Mouse (Mus musculus) MEL (cell line): ENCODE results near the gene Ambra1.

Source experiments
- EP300 ChIP-seq, 2 experiments: IDR thresholded peaks; 2 replicates each; pipeline ENCODE4 v1.6.1; 2011; ENCODE audit warnings: improper control_type of control experiment in 2 of 2, low read length in 2 of 2, low read depth in 1 of 2, mild to moderate bottlenecking in 1 of 2
- GATA1 ChIP-seq: IDR thresholded peaks from 2 replicates; pipeline ENCODE4 v1.6.1; 2011; ENCODE audit warnings: low read depth, low read length, improper control_type of control experiment
- NRF1 ChIP-seq: IDR thresholded peaks from 2 replicates; pipeline ENCODE4 v1.6.1; 2014; ENCODE audit warnings: low read depth, mild to moderate bottlenecking, inconsistent platforms, low read length, improper control_type of control experiment, moderate library complexity; ENCODE audit not compliant: poor library complexity, insufficient read depth, severe bottlenecking
- POLR2A ChIP-seq, 2 experiments: IDR thresholded peaks; 2 replicates each; pipeline ENCODE4 v1.6.1; 2011 to 2012; ENCODE audit warnings: low read length in 2 of 2, mild to moderate bottlenecking in 2 of 2, control low read depth in 1 of 2, improper control_type of control experiment in 1 of 2, low read depth in 1 of 2, moderate library complexity in 1 of 2; ENCODE audit not compliant: control insufficient read depth in 1 of 2, insufficient read depth in 1 of 2, poor library complexity in 1 of 2
- RCOR1 ChIP-seq: IDR thresholded peaks from 2 replicates; pipeline ENCODE4 v1.6.1; 2012; ENCODE audit warnings: low read depth, mild to moderate bottlenecking, inconsistent platforms, low read length, improper control_type of control experiment

- no peak for TF ChIP-seq RCOR1
- TF ChIP-seq GATA1 = no peak
- peak; percentile 48 to 83; a peak in 3 of 4 replicates for TF ChIP-seq POLR2A (IDR thresholded peaks at IDR 0.05; ENCODE audit: control insufficient read depth in 1 of 2, insufficient read depth in 1 of 2, low read depth in 1 of 2, low read length in 2 of 2, poor library complexity in 1 of 2)
- no peak for TF ChIP-seq EP300 (IDR thresholded peaks at IDR 0.05; ENCODE audit: low read depth in 1 of 2, low read length in 2 of 2)
- no peak for TF ChIP-seq NRF1
Measured at GRCm38 (mm10) chr2:91922586-91923414, 192.9 kb downstream of the Ambra1 start.
